Mouse (Mus musculus) forelimb bud, embryonic 11.5 days (tissue): ENCODE measurements around the gene Cpt1b.
"Not testable (repeated sequence)": the region's sequence is repeated elsewhere in the genome, so short reads cannot be mapped to it uniquely, and the experiment has no call there.

Experiments
- DNase-seq: peaks from one replicate; pipeline ENCODE4 v3.0.0-alpha.2; 2012; ENCODE audit warnings: low read depth, low spot score

Gene Cpt1b

DNA sequence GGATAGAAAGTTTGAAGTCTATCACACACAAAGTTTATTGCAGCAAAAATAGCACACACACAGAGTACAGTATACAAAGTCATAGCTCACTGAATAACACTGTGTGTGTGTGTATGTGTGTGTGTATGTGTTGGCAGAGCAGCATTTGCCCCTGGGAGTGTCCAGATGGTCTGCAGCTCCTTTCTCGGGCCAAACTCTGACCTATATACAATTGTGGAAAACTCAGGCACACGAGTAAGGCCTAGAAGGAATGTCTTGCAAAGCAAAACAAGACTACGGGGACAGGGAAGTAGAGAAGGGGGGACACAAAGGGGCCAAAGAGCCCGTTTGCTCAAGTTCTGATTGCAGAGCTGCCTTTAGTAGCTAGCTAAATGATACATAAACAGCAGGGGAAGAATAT, 7.3 kb upstream of the Cpt1b start:
- DNase-seq: no peak

DNA sequence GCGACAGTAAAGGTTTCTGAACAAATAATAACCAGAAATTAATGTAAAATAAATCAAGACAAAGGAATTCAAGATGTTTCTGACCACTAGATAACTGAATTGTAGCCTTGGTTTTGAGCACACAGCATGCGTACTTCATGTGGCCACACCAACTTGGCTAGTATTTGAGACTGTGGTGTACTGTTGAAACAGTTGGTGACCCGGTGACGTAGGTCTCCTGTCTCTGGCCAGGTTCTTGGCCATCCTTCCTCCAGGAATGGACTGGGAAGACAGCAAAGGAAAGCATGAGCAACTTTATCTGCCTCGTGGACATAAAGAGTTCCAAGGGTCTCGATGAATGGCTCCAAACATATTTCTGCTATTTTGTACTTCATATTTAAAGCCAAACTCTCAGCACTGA, 6.1 kb upstream of the Cpt1b start:
- DNase-seq: no peak

- no peak for DNase-seq
These were observed 5.6 kb upstream of the Cpt1b start for GRCm38 (mm10) chr15:89431271-89431670.

- not testable (repeated sequence) for DNase-seq
These were observed 5.1 kb upstream of the Cpt1b start for GRCm38 (mm10) chr15:89430771-89431170.

- no peak for DNase-seq
These were observed 4.7 kb upstream of the Cpt1b start for GRCm38 (mm10) chr15:89430341-89430740.

DNA sequence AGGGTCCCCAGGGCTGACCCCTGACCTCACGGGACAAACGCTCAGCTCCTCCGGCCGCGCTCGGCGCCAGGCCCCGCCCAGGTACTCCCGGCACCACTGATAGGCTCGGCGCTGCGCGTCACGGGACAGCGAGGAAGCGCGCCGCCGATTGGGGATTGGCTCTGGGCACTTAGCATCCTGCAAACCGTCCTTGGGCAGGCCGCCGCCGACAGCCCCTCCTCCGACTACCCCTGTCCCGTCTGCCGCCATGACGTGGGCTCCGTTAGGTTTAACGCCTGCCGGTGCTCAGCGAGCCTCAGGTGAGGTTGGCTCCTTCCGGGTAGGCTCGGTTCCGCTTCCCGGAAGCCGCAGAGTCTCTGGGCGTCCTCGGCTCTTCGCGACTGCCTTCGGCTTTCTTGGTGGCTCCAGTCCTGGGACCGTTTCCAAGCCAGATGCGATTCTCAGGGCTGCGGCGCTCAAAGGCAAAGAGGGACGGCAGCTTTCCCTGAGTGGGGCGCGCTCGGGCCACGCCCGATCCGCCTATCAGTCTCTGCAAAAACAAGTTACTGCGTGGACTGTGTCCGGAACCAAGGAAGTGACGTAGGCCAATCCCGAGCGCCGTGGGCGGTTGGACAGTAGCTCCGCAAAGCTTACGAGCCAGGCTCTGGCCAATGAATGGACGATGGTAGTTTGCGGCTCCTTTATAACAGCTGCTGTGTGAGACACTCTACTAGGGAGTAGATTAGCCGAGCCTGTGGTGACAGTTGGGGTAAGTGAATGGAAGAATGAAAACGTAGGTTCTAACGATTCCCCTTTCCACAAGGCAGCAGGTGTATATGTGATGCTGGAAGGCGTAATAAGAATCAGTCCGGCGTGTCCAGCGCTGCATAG, 3.9 kb upstream of the Cpt1b start, which contains the start of the genes C730034F03Rik, Gm44502 and Chkb:
C730034F03Rik (plus strand) TSS at position 238 of the 870 bp plus-strand sequence.
Gm44502 (minus strand) TSS at position 345 of the 870 bp plus-strand sequence.
Chkb (minus strand) TSS at position 557 of the 870 bp plus-strand sequence.
- DNase-seq: peak; percentile 87

GRCm38 (mm10) chr15:89428821-89429351, 3.2 kb upstream of the Cpt1b start:
- DNase-seq: no peak

GRCm38 (mm10) chr15:89428136-89428790, 2.6 kb upstream of the Cpt1b start:
- DNase-seq: no peak

GRCm38 (mm10) chr15:89426716-89427115, 1.1 kb upstream of the Cpt1b start:
- DNase-seq: no peak

GRCm38 (mm10) chr15:89424621-89425020, 1.0 kb downstream of the Cpt1b start:
- DNase-seq: no peak

DNA sequence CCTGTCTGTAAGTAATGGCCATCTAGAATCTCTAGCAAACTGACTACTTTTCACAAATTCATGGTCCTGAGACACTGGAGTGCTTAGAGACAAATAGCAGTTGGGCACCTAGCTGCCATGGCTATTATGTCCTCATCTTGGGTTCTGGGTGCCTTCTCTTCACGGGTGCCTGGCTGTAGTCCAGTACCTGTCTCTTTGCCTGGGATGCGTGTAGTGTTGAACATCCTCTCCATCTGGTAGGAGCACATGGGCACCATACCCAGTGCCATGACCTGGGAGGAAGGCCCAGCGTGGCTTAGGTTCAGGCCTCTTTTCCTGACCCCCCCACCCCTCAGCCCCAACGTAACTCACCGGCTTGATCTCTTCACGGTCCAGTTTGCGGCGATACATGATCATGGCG, 3.7 kb downstream of the Cpt1b start:
- no peak for DNase-seq

- no peak for DNase-seq
These were observed 10.4 kb downstream of the Cpt1b start for GRCm38 (mm10) chr15:89415282-89415681.

DNA sequence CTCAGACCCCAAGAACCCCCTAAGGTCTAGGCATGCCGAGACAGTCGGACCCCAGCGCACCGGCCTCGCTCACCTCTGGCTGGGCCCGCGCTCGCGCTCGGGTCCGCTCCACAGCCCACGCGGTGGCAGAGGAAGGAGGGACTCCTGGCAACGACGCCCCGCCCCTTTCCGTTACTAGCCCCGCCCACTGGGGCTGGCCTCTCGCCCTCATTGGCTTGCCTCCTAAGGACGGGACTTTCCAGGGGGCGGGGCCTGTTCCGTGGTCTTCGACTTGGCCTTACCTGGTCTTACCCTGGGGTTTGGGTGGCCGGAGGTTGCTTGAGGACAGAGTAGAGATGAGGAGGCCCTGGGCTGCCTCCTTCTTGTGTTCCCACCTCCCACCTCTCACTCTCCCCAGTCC, 15.5 kb downstream of the Cpt1b start, which contains the start of gene Syce3:
Syce3 (minus strand) TSS at position 386 of the 400 bp plus-strand sequence.
- DNase-seq: no peak

DNA sequence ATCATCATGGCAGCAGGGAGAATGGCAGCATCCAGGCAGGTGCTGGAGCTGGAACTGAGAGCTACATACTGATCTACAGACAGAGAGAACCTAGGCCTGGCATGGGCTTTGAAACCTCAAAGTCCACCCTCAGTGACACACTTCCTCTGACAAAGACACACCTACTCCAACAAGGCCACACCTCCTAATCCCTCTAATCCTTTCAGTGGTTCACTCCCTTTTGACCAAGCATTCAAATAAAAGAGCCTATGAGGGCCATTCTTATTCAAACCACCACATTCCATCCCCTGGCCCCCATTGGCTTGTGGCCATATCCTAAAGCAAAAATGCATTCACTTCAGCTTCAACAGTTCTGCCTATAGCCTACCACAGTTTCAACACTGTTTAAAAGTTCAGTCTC, 19.0 kb downstream of the Cpt1b start:
- no peak for DNase-seq

DNA sequence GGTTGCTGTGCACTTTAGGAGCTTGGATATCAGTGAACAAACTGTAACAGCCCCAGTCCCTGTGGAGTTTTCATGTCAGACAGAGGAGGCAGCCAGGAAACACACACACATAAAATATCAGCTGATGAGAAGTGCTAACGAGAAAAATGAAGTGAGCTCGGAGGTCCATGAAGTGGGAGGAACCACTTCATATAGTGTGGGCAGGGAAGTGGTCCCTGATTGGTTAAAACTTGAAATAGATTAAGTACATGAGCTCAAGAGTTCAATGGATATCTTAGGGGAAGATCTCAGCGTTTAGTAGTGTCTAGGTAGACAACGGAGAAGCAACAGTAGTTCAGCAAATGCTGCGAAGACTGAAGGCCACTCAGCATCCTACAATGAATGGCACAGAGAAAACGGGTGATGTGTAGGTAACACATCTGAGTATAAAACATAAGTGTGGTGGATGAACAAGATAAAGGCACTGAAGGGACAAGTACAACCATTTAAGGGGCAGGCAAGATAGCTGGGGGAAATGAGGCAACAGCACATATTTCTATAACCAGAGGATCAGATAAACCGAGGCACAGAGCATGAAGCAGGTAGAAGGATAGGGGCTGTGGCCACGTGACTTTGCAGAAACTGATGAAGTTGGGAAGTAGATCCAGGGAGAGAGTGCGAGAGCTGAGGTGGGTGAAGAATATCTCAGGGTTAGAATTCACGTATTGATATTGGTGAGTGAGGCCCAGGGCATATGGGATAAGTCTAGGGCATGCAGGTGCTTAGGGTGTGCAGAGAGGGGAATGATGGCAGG, 20.6 kb downstream of the Cpt1b start:
- no peak for DNase-seq

DNA sequence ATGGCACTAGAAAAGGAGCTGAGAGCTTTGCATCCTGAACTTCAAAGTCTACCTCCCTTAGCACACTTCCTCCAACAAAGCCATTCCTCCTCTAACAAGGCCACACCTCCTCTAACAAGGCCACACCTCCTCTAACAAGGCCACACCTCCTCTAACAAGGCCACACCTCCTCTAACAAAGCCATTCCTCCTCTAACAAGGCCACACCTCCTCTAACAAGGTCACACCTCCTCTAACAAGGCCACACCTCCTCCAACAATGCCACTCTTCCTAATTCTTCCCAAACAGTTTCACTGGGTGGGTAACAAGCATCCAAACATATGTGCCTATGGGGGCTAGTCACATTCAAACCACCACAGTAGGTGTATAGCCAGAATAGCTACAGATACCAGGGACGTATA, 23.2 kb downstream of the Cpt1b start:
- DNase-seq: no peak

- no peak for DNase-seq
These were observed 25.9 kb downstream of the Cpt1b start for GRCm38 (mm10) chr15:89399716-89400115.

DNA sequence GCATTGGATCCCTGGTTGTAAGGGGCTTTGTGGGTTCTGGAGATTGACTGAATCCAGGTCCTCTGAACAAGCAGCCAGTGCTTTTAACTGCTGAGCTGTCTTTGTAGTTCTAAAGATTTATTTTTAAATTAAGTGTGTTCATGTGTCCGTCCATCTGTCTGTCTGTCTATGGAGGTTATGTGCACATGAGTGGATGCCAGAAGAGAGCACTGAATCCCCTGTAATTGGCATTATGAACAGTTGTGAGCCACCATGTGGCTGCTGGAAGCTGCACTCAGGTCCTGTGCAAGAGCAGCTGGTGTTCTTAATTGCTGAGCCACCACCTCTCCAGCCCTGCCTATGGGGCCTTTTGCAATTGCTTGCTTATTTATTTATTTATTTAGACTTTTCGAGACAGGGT, 27.5 kb downstream of the Cpt1b start:
- DNase-seq: no peak

- no peak for DNase-seq
These were observed 28.8 kb downstream of the Cpt1b start for GRCm38 (mm10) chr15:89396883-89397282.

DNA sequence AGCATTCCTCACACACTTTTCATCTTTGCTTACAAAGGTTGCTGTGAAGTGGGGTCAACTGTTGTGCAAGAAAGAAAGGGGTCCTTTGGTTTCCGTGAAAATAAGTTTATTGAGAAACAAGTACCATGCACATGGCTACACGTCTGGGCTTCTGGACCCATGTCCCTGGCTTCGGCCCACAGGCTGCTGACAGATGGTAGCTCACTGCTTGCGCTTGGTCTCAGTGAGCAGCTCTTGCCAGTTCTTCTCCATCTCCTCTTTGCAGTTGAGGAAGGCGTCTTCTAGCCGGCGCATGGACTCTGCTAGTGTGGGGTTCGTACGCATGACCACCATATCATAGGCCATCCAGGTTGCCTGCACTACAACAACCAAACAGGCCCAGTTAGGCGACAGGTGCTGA, 35.6 kb downstream of the Cpt1b start:
- DNase-seq: no peak

- no peak for DNase-seq
These were observed 38.5 kb downstream of the Cpt1b start for GRCm38 (mm10) chr15:89387127-89387526.

- no peak for DNase-seq
These were observed 41.0 kb downstream of the Cpt1b start, which contains the start of gene Klhdc7b for GRCm38 (mm10) chr15:89384617-89385016. TSS of gene Klhdc7b (plus strand) at chr15:89384917.
